Mouse (Mus musculus): ENCODE measurements at regions not wholly inside any gene's neighbourhood (a gene's known extent, or its start where the extent isn't known, plus 50 kb on each side); places are given as distances from the start of the nearest gene placed in this dataset.

DNA sequence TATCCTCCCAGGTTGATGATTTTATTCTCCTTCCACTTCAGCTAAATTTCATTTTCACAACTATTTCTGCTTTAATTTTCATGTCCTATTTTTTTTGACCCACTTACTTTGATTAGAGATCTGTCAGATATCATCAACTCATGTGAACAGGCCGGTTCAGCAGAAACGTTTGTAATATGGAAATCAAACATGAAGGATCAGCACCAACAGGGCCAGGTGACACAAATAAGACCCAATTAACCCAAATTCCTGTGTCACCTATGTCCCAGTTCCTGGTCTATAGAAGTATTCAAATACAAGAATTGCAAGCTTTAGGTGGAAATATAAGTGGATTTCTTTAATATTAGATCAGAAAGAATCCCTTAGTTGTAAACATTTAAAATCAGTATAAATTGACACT lies 332.7 kb downstream of the 1700017N19Rik start:
- DNase-seq (ENCODE audit: low spot score in 2 of 2): no peak

DNA sequence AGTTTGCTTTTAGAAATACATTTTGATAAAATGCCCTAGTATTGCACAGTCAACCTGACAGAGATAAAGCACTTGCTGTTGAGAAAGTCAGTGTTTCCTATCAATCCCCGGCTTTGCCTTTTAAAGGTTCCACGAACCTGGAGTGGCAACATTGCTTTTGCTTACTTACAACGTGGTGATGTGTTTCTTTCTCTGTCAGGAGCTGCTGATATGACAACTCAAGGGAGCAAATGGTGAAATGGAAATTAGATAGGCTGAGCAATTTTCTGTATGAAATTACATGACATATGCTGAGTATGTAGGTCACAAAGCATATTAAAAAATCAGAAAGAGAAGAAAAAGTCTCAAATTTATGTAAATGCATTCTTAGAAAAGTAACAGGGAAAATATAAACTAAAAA lies 336.8 kb downstream of the 1700017N19Rik start:
- no peak for DNase-seq (ENCODE audit: low spot score in 2 of 2)

DNA sequence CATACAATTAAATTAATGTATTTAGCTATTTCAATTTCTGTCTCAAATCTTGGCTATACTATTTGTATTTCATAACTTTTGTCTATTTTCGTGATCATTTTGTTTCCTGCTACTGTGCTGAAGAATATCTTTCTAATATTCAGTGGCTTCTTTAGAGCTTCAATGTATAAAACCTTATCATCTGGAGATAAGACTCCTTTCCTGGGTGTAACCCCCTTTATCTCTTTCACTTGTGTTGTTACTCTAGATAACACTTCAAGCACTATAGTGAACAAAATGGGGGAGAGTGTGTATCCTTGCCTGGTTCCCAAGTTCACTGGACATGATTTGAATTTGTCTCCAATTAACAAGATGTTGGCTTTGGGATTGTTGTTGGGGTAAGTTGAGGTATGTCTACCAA lies 341.5 kb downstream of the 1700017N19Rik start:
- DNase-seq (ENCODE audit: low spot score in 2 of 2): no peak

DNA sequence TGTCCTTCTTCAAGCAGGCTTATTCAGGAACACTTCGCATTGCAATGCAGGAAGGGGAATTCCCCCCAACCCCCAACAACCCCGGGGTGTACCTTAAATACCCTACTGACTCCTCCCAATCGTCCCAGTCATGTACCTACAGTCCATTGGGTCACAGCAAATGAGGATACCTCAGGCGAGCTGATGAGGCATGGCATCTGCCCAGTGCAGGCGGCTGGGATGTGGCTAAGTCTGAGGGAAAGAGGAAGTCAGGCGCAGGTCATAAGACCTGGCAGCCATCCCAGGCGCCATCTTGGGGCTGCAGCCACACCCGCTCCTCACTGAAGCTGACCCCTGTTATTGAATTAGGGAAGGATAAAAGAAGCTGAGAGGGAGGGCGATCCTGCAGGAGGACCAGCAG lies 368.1 kb downstream of the 1700017N19Rik start:
- no peak for DNase-seq (ENCODE audit: low spot score in 2 of 2)

DNA sequence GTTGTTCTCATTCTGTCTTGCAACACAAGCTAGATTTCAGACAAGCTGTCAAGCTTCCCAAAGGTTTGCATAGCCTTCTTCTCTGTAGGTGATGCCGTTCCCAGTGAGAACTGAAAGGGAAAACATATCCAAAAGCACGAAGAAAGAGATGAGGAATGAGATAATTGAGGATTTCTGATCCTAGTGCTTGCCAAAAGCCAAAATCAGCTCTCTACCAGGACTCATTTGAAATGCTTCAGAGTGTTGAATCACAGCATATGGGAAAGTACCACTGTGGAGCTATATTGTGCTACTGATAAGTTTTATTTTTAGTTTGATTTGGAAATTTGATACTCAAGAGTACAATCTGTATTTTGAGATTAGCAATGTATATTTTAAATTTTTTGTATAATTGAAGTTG lies 413.2 kb downstream of the 1700017N19Rik start:
- DNase-seq (ENCODE audit: low spot score in 2 of 2): no peak

DNA sequence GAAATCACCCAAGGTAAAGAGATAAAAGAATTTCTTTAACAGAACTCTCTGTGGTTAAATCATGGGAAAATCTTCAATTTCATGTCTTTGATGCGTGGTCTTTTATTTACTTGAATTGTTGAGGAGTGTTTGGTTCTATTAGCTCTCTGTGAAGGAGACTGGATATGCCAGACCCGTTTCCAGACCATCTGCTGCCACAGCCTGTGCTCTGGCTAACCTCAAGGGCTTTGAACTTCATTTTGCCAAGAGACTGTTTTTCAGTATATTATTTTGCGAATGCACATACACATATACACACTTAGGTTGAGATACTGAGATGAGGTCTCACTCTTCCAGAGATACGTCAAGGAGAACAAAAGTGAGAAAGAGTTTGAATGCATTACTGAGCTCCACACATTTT lies 414.4 kb downstream of the 1700017N19Rik start:
- no peak for DNase-seq (ENCODE audit: low spot score in 2 of 2)

DNA sequence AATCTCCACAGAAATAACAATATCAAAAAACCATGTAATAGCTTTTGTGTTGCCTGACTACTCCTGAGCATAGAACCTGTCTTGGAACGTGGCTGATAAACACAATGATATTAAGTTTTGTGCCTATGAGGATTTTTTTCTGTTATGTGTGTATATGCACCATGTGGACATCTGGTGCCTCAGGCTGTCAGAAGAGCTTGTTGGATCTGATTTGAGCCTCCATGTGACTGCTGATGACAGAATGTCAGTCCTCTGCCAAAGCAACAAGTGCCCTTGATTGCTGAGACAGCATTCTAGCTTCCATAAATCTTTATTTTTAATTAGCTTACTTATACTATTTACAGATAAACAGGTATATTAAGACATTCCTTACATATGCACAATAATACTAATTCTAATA lies 425.1 kb downstream of the 1700017N19Rik start:
- no peak for DNase-seq (ENCODE audit: low spot score in 2 of 2)

DNA sequence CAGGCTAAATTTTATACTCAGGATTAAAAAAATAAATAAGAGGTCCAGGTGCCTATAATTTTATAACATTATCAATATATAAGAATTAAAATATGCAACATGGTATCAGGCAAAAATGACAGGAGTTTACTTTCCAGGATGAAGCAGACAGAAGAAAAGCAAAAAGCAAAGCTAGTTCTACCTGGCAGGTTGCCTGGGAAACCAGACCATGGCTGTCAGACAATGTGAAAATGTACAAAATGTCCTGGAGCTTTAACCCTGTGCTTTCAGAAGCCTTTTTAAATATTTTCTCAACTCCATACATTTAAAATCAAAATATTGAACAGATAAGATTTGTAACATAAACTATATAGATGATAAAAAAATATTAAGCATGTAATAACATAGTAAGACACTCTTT lies 448.3 kb downstream of the 1700017N19Rik start:
- DNase-seq (ENCODE audit: low spot score in 2 of 2): no peak

DNA sequence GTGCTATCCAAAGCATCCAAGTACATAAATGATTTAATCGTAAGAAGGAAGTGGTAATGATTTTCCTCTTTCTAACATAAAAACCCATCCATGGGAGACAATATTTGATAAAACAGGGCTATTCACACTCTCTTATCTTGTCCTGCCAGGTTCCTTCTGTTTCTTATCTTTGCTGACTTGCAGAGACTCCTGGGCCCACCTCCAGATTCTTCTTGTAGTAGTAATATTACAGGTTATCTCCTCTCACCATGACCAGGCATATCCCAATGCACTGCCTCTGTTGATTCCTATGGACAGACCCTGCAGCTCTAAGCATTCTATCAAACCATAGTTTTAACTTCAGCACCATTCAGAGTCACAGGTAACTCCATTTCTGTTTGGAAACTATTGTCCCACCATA lies 448.8 kb downstream of the 1700017N19Rik start:
- DNase-seq (ENCODE audit: low spot score in 2 of 2): no peak

Measured in natural killer cell, adult 2 months (primary cell).